Mouse (Mus musculus) ES-E14 (cell line): ENCODE measurements around the gene Top2a. TPM values are rescaled to one million over a fixed set of nuclear protein-coding genes. Genes with fewer than 3 reads are reported as not detected.

Experiments used
- DNase-seq: peaks from one replicate; pipeline ENCODE4 v3.0.0-alpha.2; 2013; ENCODE audit warnings: low read depth, low spot score
- H3K27ac ChIP-seq: 2 replicates; pipeline ENCODE4 v1.5.1; 2012; ENCODE audit warnings: low read depth, mild to moderate bottlenecking, low read length, moderate library complexity, mixed read lengths; ENCODE audit not compliant: poor library complexity, insufficient read depth, severe bottlenecking
- H3K36me3 ChIP-seq: 2 replicates; pipeline ENCODE4 v1.6.1; 2012; ENCODE audit warnings: mild to moderate bottlenecking, low read length, moderate library complexity, mixed read lengths; ENCODE audit not compliant: control insufficient read depth, poor library complexity, insufficient read depth, severe bottlenecking
- H3K4me1 ChIP-seq, 2 experiments: fragments of 150-350 bp in 1 of 2; sonication (generic) in 1 of 2; 2 replicates each; pipeline ENCODE4 v1.6.1; 2012; ENCODE audit warnings: low read length in 2 of 2, mild to moderate bottlenecking in 1 of 2, mixed read lengths in 1 of 2; ENCODE audit not compliant: control insufficient read depth in 2 of 2, insufficient read depth in 2 of 2, poor library complexity in 1 of 2
- H3K4me3 ChIP-seq, 2 experiments: fragments of 150-350 bp in 1 of 2; sonication (generic) in 1 of 2; 2 replicates each; pipeline ENCODE4 v1.5.1; 2012; ENCODE audit warnings: low read length in 2 of 2, low read depth in 1 of 2, mild to moderate bottlenecking in 1 of 2, mixed read lengths in 1 of 2; ENCODE audit not compliant: insufficient read depth in 1 of 2, poor library complexity in 1 of 2, severe bottlenecking in 1 of 2
- H3K9ac ChIP-seq: 2 replicates; pipeline ENCODE4 v1.6.1; 2012; ENCODE audit warnings: low read depth, mild to moderate bottlenecking, low read length, mixed read lengths; ENCODE audit not compliant: poor library complexity, insufficient read depth, severe bottlenecking
- H3K9me3 ChIP-seq: fragments of 150-350 bp; sonication (generic); 2 replicates; pipeline ENCODE4 v1.6.1; 2012; ENCODE audit warnings: low read depth, mild to moderate bottlenecking, low read length; ENCODE audit not compliant: control insufficient read depth, insufficient read depth
- CHD2 ChIP-seq: IDR thresholded peaks from 2 replicates; pipeline ENCODE4 v1.6.1; 2014; ENCODE audit warnings: mild to moderate bottlenecking, low read depth, low read length, inconsistent platforms
- HCFC1 ChIP-seq: IDR thresholded peaks from 2 replicates; pipeline ENCODE4 v1.6.1; 2012; ENCODE audit warnings: low read length, inconsistent platforms, borderline replicate concordance; ENCODE audit not compliant: insufficient read depth
- MAFK ChIP-seq: IDR thresholded peaks from 2 replicates; pipeline ENCODE4 v1.6.1; 2014; ENCODE audit warnings: mild to moderate bottlenecking, low read depth, low read length, inconsistent platforms; ENCODE audit not compliant: insufficient read depth
- ZC3H11A ChIP-seq: IDR thresholded peaks from 2 replicates; pipeline ENCODE4 v1.6.1; 2012; ENCODE audit warnings: low read depth, mild to moderate bottlenecking, inconsistent platforms, low read length, borderline replicate concordance
- ZNF384 ChIP-seq: IDR thresholded peaks from 2 replicates; pipeline ENCODE4 v1.6.1; 2012; ENCODE audit warnings: low read depth, low read length, inconsistent platforms
- in situ Hi-C, 2 experiments: fragments of 600-800 bp; cut with MboI; formaldehyde crosslinking; loops; one replicate each; pipeline ENCODE4 v1.15.1; 2025; ENCODE audit warnings: low sequenced_read_pairs in 2 of 2, inconsistent platforms in 1 of 2; ENCODE audit not compliant: unreplicated experiment in 2 of 2
- total RNA-seq: library from RNA; depleted of rRNA; stranded (reverse); fragments of 300-350 nt; gene quantifications from 2 replicates; pipeline ENCODE4 v1.2.3, GENCODE M21; 2012

Top2a gene
- total RNA-seq, 1 experiment = 353 TPM

- Histone ChIP-seq H3K36me3 (no peaks in the 10 kb centered on the region), H3K9me3 (no peaks in the 10 kb centered on the region), H3K4me3 (no peak overlapping the region), H3K9ac (no peak overlapping the region), H3K4me1 (0 out of 4 replicates have a peak, but pooled peaks cover 0 to 4% of the 10 kb centered on the region in 2 experiments), H3K27ac (no peak overlapping the region)
- no peak for DNase-seq
- in situ Hi-C loops = no loop called here
- no peak for TF ChIP-seq ZNF384
- TF ChIP-seq HCFC1 = no peak
- TF ChIP-seq MAFK = no peak
- no peak for TF ChIP-seq ZC3H11A
- no peak for TF ChIP-seq CHD2
Observed at GRCm38 (mm10) chr11:99036254-99036653, 12.3 kb upstream of the Top2a start.

GRCm38 (mm10) chr11:99035350-99035749 is 11.4 kb upstream of the Top2a start:
- Histone ChIP-seq H3K36me3 (no peaks in the 10 kb centered on the region), H3K27ac (no peak overlapping the region), H3K4me1 (0 out of 4 replicates have a peak, but pooled peaks cover 0 to under 1% of the 10 kb centered on the region in 2 experiments), H3K9ac (no peak overlapping the region), H3K9me3 (no peaks in the 10 kb centered on the region), H3K4me3 (no peak overlapping the region)
- no peak for DNase-seq
- in situ Hi-C loops = no loop called here
- TF ChIP-seq ZC3H11A (no peak), MAFK (no peak), HCFC1 (no peak), ZNF384 (no peak), CHD2 (no peak)

GRCm38 (mm10) chr11:99026899-99027440 is 3.0 kb upstream of the Top2a start:
- no peak for DNase-seq
- peaks cover 5 to 10% of the 10 kb centered on the region in 2 experiments; a peak in 2 of 4 replicates for H3K4me1 ChIP-seq
- H3K4me3 ChIP-seq = no peak overlapping the region
- H3K27ac ChIP-seq = no peak overlapping the region
- no peak overlapping the region for H3K9ac ChIP-seq
- H3K36me3 ChIP-seq = peaks cover 5% of the 10 kb centered on the region
- in situ Hi-C loops = no loop called here
- TF ChIP-seq ZC3H11A (no peak), CHD2 (no peak), MAFK (no peak), ZNF384 (no peak), HCFC1 (no peak)
- H3K9me3 ChIP-seq = no peaks in the 10 kb centered on the region

GRCm38 (mm10) chr11:99025878-99026277 is 1.9 kb upstream of the Top2a start:
- no peak overlapping the region for H3K9ac ChIP-seq
- H3K4me1 ChIP-seq = peaks cover 5 to 10% of the 10 kb centered on the region in 2 experiments; a peak in 2 of 4 replicates
- H3K36me3 ChIP-seq = peaks cover 10% of the 10 kb centered on the region
- no peak for DNase-seq
- H3K9me3 ChIP-seq = no peaks in the 10 kb centered on the region
- H3K4me3 ChIP-seq = no peak overlapping the region
- in situ Hi-C loops = no loop called here
- TF ChIP-seq ZNF384 (no peak), HCFC1 (no peak), ZC3H11A (no peak), CHD2 (no peak), MAFK (no peak)
- no peak overlapping the region for H3K27ac ChIP-seq
